Mouse (Mus musculus) kidney, adult 2 months (tissue): ENCODE data around the gene Zfp551.

Experiments used
- CTCF ChIP-seq: fragments of 200-500 bp; conservative IDR thresholded peaks from 2 replicates; pipeline ENCODE4 v1.5.1; 2011; ENCODE audit warnings: low read depth, mild to moderate bottlenecking, control low read depth, low read length, moderate library complexity, mixed read lengths; ENCODE audit not compliant: insufficient read depth, insufficient read length
- POLR2A ChIP-seq: fragments of 200-500 bp; IDR thresholded peaks from one replicate; pipeline ENCODE4 v1.6.1; 2011; ENCODE audit warnings: low read depth, low read length, control low read depth

- TF ChIP-seq POLR2A (no peak), CTCF (no peak)
Measured at GRCm38 (mm10) chr7:12422245-12422849, at the start of gene Zfp551.
